Mouse (Mus musculus) lung, embryonic 16.5 days (tissue): Measurements from ENCODE around the gene Wdr92. TPM values are rescaled to one million over a fixed set of nuclear protein-coding genes. Genes with fewer than 3 reads are reported as not detected.
"Not testable (repeated sequence)": the region's sequence is repeated elsewhere in the genome, so short reads cannot be mapped to it uniquely, and the experiment has no call there.

Source experiments
- ATAC-seq: fragments of 200-750 bp; cut with Nextera tagmentation; 2 replicates; pipeline ENCODE4 v1.8.0; 2017; ENCODE audit warnings: low read depth, mild to moderate bottlenecking, moderate library complexity
- H3K27ac ChIP-seq: fragments of 300-500 bp; sonication (generic); 2 replicates; pipeline ENCODE4 v1.5.1; 2014; ENCODE audit warnings: mild to moderate bottlenecking, control low read depth, low read length
- H3K27me3 ChIP-seq: fragments of 300-500 bp; sonication (generic); 2 replicates; pipeline ENCODE4 v1.6.1; 2014; ENCODE audit warnings: low read depth, low read length, mixed read lengths; ENCODE audit not compliant: control insufficient read depth, insufficient read depth
- H3K36me3 ChIP-seq: fragments of 300-500 bp; sonication (generic); 2 replicates; pipeline ENCODE4 v1.6.1; 2014; ENCODE audit warnings: low read length; ENCODE audit not compliant: control insufficient read depth, insufficient read depth
- H3K4me1 ChIP-seq: fragments of 300-500 bp; sonication (generic); replicated peaks from 2 replicates; pipeline ENCODE4 v1.6.1; 2014; ENCODE audit warnings: low read length, mixed read lengths; ENCODE audit not compliant: control insufficient read depth, insufficient read depth
- H3K4me2 ChIP-seq: fragments of 300-500 bp; sonication (generic); 2 replicates; pipeline ENCODE4 v1.6.1; 2014; ENCODE audit warnings: low read depth, low read length, control low read depth
- H3K4me3 ChIP-seq: fragments of 300-500 bp; sonication (generic); 2 replicates; pipeline ENCODE4 v1.5.1; 2014; ENCODE audit warnings: mild to moderate bottlenecking, low read length, control low read depth
- H3K9ac ChIP-seq: fragments of 300-500 bp; sonication (generic); 2 replicates; pipeline ENCODE4 v1.6.1; 2014; ENCODE audit warnings: low read length, control low read depth
- H3K9me3 ChIP-seq: fragments of 300-500 bp; sonication (generic); 2 replicates; pipeline ENCODE4 v1.6.1; 2016; ENCODE audit warnings: low read length; ENCODE audit not compliant: control insufficient read depth
- WGBS: fragments of 180-500 bp; shearing (Covaris S2); extraction: QIAGEN DNeasy Blood & Tissue Kit; methylation state at CpG from one replicate; pipeline ENCODE4 v1.1.7; 2014; 5-methylcytosine and 5-hydroxymethylcytosine counted together
- polyA plus RNA-seq: library from polyadenylated mRNA; unstranded; fragments of >200 nt; fragmentation: Nextera tagmentation; extraction: Ambion mirVana; gene quantifications from 2 replicates; pipeline ENCODE4 v1.2.1, GENCODE M21; 2015

Wdr92 gene
- polyA plus RNA-seq, 1 experiment from 2014 or later, result 27.0 TPM

- Histone ChIP-seq H3K27me3 (no peaks in the 10 kb centered on the region), H3K9ac (no peak overlapping the region), H3K4me1 (no peaks in the 10 kb centered on the region), H3K4me2 (no peak overlapping the region), H3K4me3 (no peak overlapping the region), H3K9me3 (no peaks in the 10 kb centered on the region), H3K36me3 (peaks cover 12% of the 10 kb centered on the region), H3K27ac (no peak overlapping the region)
- ATAC-seq, result no peak
- 68% methylated on average over 5 of the region's 5 CpGs for WGBS
These were observed 54.6 kb downstream of the Wdr92 start for GRCm38 (mm10) chr11:17236449-17237037.

GRCm38 (mm10) chr11:17238598-17238997 is 56.7 kb downstream of the Wdr92 start:
- H3K36me3 ChIP-seq, H3K4me3 ChIP-seq, H3K27me3 ChIP-seq, H3K9ac ChIP-seq, H3K4me1 ChIP-seq, ATAC-seq, H3K27ac ChIP-seq, H3K9me3 ChIP-seq, H3K4me2 ChIP-seq: not testable (repeated sequence)
- 80% methylated on average over 5 of the region's 5 CpGs for WGBS

GRCm38 (mm10) chr11:17248715-17249114 is 66.8 kb downstream of the Wdr92 start:
- H3K4me1 ChIP-seq, result no peaks in the 10 kb centered on the region
- no peak overlapping the region for H3K4me3 ChIP-seq
- no peak overlapping the region for H3K27ac ChIP-seq
- H3K9ac ChIP-seq, result no peak overlapping the region
- no peaks in the 10 kb centered on the region for H3K36me3 ChIP-seq
- H3K9me3 ChIP-seq, result no peaks in the 10 kb centered on the region
- H3K27me3 ChIP-seq, result no peaks in the 10 kb centered on the region
- no peak for ATAC-seq
- no peak overlapping the region for H3K4me2 ChIP-seq

GRCm38 (mm10) chr11:17256813-17257365 is 75.0 kb downstream of the Wdr92 start:
- H3K9ac ChIP-seq, result peak overlapping the region; percentile 88
- peak; percentile 61 for ATAC-seq
- no peaks in the 10 kb centered on the region for H3K36me3 ChIP-seq
- no peaks in the 10 kb centered on the region for H3K9me3 ChIP-seq
- WGBS, result 48% methylated on average over 8 of the region's 8 CpGs
- peak overlapping the region; percentile 77 for H3K4me3 ChIP-seq
- H3K4me2 ChIP-seq, result peak overlapping the region; percentile 74
- H3K27ac ChIP-seq, result no peak overlapping the region
- peaks cover 8% of the 10 kb centered on the region for H3K4me1 ChIP-seq
- H3K27me3 ChIP-seq, result no peaks in the 10 kb centered on the region

- under 1% methylated on average over 33 of the region's 33 CpGs for WGBS
- Histone ChIP-seq H3K9ac (peak within 1 kb of the TSS; percentile 88), H3K27me3 (no peaks in the 10 kb centered on the region), H3K4me3 (peak within 1 kb of the TSS; percentile 77), H3K4me2 (peak within 1 kb of the TSS; percentile 74), H3K27ac (peak within 1 kb of the TSS; percentile 77), H3K36me3 (no peaks in the 10 kb centered on the region), H3K9me3 (no peaks in the 10 kb centered on the region), H3K4me1 (peaks cover 8% of the 10 kb centered on the region)
- ATAC-seq, result peak; percentile 96
These were observed 75.5 kb downstream of the Wdr92 start, which contains the start of gene C1d for GRCm38 (mm10) chr11:17257443-17257842. Gene C1d, plus strand, starts transcription at chr11:17257579.

GRCm38 (mm10) chr11:17257861-17258260 is 76.0 kb downstream of the Wdr92 start:
- Histone ChIP-seq H3K4me1 (peaks cover 8% of the 10 kb centered on the region), H3K36me3 (no peaks in the 10 kb centered on the region), H3K27ac (peak overlapping the region; percentile 77), H3K4me2 (peak overlapping the region; percentile 74), H3K4me3 (peak overlapping the region; percentile 77), H3K9me3 (no peaks in the 10 kb centered on the region), H3K9ac (peak overlapping the region; percentile 88), H3K27me3 (no peaks in the 10 kb centered on the region)
- WGBS, result 0% methylated on average over 17 of the region's 17 CpGs
- ATAC-seq, result peak; percentile 39; the same call in 1 of the 2 replicates

GRCm38 (mm10) chr11:17267176-17267575 is 85.3 kb downstream of the Wdr92 start:
- peaks cover 8% of the 10 kb centered on the region for H3K36me3 ChIP-seq
- ATAC-seq, result no peak
- H3K4me3 ChIP-seq, result no peak overlapping the region
- no peak overlapping the region for H3K27ac ChIP-seq
- no peak overlapping the region for H3K9ac ChIP-seq
- H3K27me3 ChIP-seq, result no peaks in the 10 kb centered on the region
- H3K4me1 ChIP-seq, result no peaks in the 10 kb centered on the region
- no peaks in the 10 kb centered on the region for H3K9me3 ChIP-seq
- H3K4me2 ChIP-seq, result no peak overlapping the region
- WGBS, result 89% methylated on average over 4 of the region's 4 CpGs

GRCm38 (mm10) chr11:17268801-17269200 is 86.9 kb downstream of the Wdr92 start:
- Histone ChIP-seq H3K27ac (no peak overlapping the region), H3K9ac (no peak overlapping the region), H3K27me3 (no peaks in the 10 kb centered on the region), H3K9me3 (no peaks in the 10 kb centered on the region), H3K4me2 (no peak overlapping the region), H3K4me1 (no peaks in the 10 kb centered on the region), H3K4me3 (no peak overlapping the region), H3K36me3 (peaks cover 8% of the 10 kb centered on the region)
- 74% methylated on average over 1 of the region's 1 CpGs for WGBS
- no peak for ATAC-seq

- no peaks in the 10 kb centered on the region for H3K4me1 ChIP-seq
- WGBS, result 13% methylated on average over 9 of the region's 9 CpGs
- H3K4me3 ChIP-seq, result no peak overlapping the region
- H3K9ac ChIP-seq, result no peak overlapping the region
- no peaks in the 10 kb centered on the region for H3K27me3 ChIP-seq
- no peak overlapping the region for H3K27ac ChIP-seq
- ATAC-seq, result peak; percentile 69
- H3K36me3 ChIP-seq, result no peaks in the 10 kb centered on the region
- H3K4me2 ChIP-seq, result no peak overlapping the region
- no peaks in the 10 kb centered on the region for H3K9me3 ChIP-seq
These were observed 98.1 kb downstream of the Wdr92 start for GRCm38 (mm10) chr11:17279959-17280358.
